Mouse (Mus musculus): ENCODE results near the gene Dab1.

DNA sequence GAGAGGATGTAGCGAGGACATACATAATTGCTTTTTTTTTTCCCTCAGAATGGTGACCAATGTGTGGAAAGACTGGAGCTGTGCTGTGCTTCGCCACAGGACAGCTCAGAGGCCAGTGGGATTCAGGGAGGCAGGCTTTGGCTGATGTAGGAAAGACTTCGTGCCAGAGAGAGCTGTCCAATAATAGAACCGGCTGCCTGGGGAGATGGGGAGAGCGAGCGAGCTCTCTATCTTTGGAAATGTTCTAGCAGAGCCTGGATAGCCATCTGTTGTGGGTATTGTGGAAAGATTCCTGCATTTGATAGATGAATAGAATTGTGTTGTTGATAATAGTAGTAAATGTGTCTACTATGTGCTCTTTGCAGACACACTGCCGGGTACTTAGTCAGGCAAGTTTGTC is 833.4 kb downstream of the Dab1 start:
- no peak for TF ChIP-seq POLR2A (IDR thresholded peaks at IDR 0.05; ENCODE audit: low read depth, low read length)
- no peak for TF ChIP-seq CTCF (IDR thresholded peaks at IDR 0.05; ENCODE audit: extremely low read depth, insufficient read depth, insufficient read length, insufficient replicate concordance)

All from spleen, adult 2 months (tissue).